Mouse (Mus musculus) MEL (cell line): ENCODE results near the gene Ipo7.

Experiments used
- CTCF ChIP-seq, 3 experiments: IDR thresholded peaks in 2 of 3; conservative IDR thresholded peaks in 1 of 3; 2 replicates each; pipeline ENCODE4 v1.5.1; 2011 to 2012; ENCODE audit warnings: low read length in 3 of 3, low read depth in 2 of 3, mild to moderate bottlenecking in 2 of 3, improper control_type of control experiment in 1 of 3, inconsistent platforms in 1 of 3, mixed read lengths in 1 of 3, moderate library complexity in 1 of 3; ENCODE audit not compliant: control insufficient read depth in 1 of 3, insufficient read depth in 1 of 3, poor library complexity in 1 of 3, severe bottlenecking in 1 of 3
- ELF1 ChIP-seq: IDR thresholded peaks from 2 replicates; pipeline ENCODE4 v1.6.1; 2014; ENCODE audit warnings: low read depth, mild to moderate bottlenecking, inconsistent platforms, low read length, improper control_type of control experiment, moderate library complexity
- EP300 ChIP-seq, 2 experiments: IDR thresholded peaks; 2 replicates each; pipeline ENCODE4 v1.6.1; 2011; ENCODE audit warnings: improper control_type of control experiment in 2 of 2, low read length in 2 of 2, low read depth in 1 of 2, mild to moderate bottlenecking in 1 of 2
- JUND ChIP-seq: IDR thresholded peaks from 2 replicates; pipeline ENCODE4 v1.6.1; 2011; ENCODE audit warnings: low read depth, mild to moderate bottlenecking, improper control_type of control experiment, low read length
- MAFK ChIP-seq: IDR thresholded peaks from 2 replicates; pipeline ENCODE4 v1.6.1; 2011; ENCODE audit warnings: low read depth, mild to moderate bottlenecking, low read length, improper control_type of control experiment, borderline replicate concordance
- POLR2A ChIP-seq, 2 experiments: IDR thresholded peaks; 2 replicates each; pipeline ENCODE4 v1.6.1; 2011 to 2012; ENCODE audit warnings: low read length in 2 of 2, mild to moderate bottlenecking in 2 of 2, control low read depth in 1 of 2, improper control_type of control experiment in 1 of 2, low read depth in 1 of 2, moderate library complexity in 1 of 2; ENCODE audit not compliant: control insufficient read depth in 1 of 2, insufficient read depth in 1 of 2, poor library complexity in 1 of 2
- SMC3 ChIP-seq: IDR thresholded peaks from 2 replicates; pipeline ENCODE4 v1.6.1; 2011; ENCODE audit warnings: low read depth, low read length, improper control_type of control experiment
- TCF12 ChIP-seq: IDR thresholded peaks from 2 replicates; pipeline ENCODE4 v1.6.1; 2014; ENCODE audit warnings: low read depth, mild to moderate bottlenecking, inconsistent platforms, low read length, improper control_type of control experiment, moderate library complexity
- USF2 ChIP-seq, 2 experiments: IDR thresholded peaks; 2 replicates each; pipeline ENCODE4 v1.6.1; 2011 to 2012; ENCODE audit warnings: improper control_type of control experiment in 2 of 2, low read length in 2 of 2, borderline replicate concordance in 1 of 2, inconsistent platforms in 1 of 2, low read depth in 1 of 2, mild to moderate bottlenecking in 1 of 2; ENCODE audit not compliant: insufficient read depth in 1 of 2

- TF ChIP-seq MAFK (no peak), SMC3 (no peak), CTCF (IDR thresholded peaks at IDR 0.05 in 2 of 3, conservative IDR thresholded peaks at IDR 0.05 in 1 of 3; ENCODE audit: control insufficient read depth in 1 of 3, insufficient read depth in 1 of 3, low read depth in 2 of 3, low read length in 3 of 3, poor library complexity in 1 of 3, severe bottlenecking in 1 of 3) (no peak), ELF1 (no peak), USF2 (IDR thresholded peaks at IDR 0.05; ENCODE audit: borderline replicate concordance in 1 of 2, insufficient read depth in 1 of 2, low read depth in 1 of 2, low read length in 2 of 2) (no peak), POLR2A (IDR thresholded peaks at IDR 0.05; ENCODE audit: control insufficient read depth in 1 of 2, insufficient read depth in 1 of 2, low read depth in 1 of 2, low read length in 2 of 2, poor library complexity in 1 of 2) (no peak), JUND (no peak), TCF12 (no peak), EP300 (IDR thresholded peaks at IDR 0.05; ENCODE audit: low read depth in 1 of 2, low read length in 2 of 2) (no peak)
Measured at GRCm38 (mm10) chr7:110028826-110029225, 10.8 kb downstream of the Ipo7 start.
